Mouse (Mus musculus) central nervous system, embryonic 14 days (tissue): Measurements from ENCODE around the gene Terf2. TPM values are rescaled to one million over a fixed set of nuclear protein-coding genes. Genes with fewer than 3 reads are reported as not detected.

Experiments used
- polyA plus RNA-seq: library from polyadenylated mRNA; depleted of rRNA; stranded (reverse); fragments of >200 nt; gene quantifications from 2 replicates; pipeline ENCODE4 v1.2.3, GENCODE M21; 2012; rRNA removed

Gene Terf2
- polyA plus RNA-seq, result 49.5 and 52.6 TPM in 2 replicates

DNA sequence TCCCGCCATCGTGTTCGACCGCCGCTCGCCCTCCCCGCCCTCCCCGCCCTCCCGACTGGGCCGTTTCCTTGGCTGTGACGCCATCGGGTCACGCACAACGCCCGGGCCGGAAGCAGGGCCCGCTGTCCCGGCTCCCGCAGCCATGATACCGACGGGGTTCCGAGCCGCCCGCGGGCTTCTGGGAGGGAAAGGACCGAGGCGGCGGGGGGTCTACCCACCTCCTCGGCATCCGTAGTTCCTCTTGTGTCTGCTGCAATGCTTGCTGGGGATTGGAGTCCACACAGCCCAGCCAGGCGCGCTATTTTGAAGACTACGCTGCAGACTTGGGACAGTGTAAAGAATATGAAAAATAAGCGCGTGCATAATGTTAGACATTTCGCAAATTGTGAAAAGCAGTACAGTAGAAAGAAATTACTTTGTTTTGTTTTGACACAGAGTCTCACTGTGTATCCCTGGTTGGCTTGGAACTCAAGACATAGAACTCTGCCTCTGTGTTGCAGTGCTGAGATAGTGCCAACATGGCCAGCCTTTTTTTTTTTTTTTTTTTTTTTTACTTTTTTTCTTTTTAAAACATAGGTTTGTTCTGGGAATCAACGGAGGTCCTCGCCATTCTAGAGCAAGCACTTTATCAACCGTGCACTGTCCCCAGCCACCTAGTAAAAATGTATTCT is at the start of gene Terf2:
Gene Terf2 (minus strand): TSS at position 182 of the 671 bp plus-strand sequence.

DNA sequence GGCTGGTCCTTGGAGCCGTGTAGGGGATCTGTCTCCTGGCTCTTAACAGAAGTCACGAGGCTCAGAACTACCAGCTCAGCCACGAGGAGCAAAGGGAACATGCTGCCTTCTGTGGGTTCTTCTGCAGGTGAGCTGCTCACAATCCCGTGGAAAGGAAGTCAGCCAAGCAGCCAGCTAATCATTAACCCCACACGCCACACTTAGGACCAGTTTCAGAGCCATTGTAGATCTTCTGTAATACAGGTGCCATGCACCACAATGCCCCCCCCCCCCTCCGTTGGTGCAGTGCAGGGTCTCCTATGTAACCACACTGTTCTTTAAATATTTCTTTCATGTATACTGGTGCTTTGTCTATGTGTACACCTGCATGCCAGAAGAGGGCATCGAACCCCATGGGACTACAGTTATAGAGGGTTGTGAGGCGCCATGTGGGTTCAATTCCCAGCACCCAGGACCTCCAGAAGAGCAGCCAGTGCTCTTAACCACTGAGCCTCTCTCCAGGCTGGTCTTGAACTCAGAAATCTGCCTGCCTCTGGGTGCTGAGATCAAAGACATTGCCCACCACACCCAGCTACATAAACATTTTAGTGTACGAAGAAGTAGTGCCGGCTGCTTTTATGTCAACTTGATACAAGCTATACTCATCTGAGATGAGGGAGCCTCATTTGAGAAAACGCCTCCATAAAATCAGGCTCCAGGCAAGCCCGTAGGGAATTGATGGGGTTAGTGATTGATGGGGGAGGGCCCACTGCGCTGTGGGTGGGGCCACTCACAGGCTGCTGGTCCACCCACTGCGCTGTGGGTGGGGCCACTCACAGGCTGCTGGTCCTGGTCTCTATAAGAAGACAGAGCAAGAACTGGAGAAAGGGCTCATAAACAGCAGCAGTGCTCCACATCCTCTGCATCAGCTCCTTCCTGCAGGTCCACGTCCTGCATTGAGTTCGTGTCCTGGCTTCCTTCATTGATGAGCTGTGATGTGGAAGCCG is 30.5 kb downstream of the Terf2 start, which contains the start of gene Tmed6:
Gene Tmed6 (minus strand): TSS at position 134 of the 986 bp plus-strand sequence.

DNA sequence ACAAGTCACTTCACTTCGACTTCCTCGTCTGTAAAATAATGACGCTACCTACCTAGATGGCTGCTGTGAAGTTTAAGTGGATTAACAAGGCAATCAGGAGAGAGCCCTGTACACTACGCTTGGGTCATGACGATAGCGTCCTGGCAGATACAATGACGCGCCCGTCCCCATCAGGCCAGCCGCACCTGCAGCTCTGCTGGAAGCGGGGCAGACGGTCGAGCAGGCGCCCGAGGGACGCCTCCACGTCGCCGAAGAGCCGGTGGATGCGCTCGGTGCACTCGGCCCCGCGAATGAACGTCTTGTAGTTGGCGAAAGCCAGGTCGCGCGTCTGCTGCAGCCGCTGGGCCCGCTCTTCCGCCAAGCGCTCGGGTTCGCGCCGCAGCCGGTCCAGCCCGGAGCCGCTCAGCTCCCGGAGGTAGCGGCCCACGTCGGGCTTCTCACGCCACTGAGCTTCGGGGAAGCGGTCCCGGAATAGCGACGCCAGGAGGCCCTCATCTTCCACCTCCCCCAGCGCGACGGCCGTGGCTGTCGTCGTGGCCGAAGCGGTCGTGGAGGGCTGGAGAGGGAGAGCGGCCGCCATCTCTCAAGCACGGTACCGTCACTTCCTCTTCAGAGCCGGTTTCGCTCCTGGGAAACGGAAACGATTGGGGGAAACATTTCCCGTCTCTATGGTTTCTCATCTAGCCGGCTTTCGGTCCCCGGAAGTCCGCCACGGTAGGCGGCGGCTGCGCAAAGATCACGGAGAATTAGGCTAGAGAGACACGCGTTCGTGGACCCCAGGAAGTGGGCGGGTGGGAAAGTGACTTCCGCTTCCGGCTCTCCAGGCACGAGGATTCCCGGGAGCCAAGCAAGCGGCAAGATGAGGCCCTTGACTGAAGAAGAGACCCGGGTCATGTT is 40.0 kb downstream of the Terf2 start, which contains the start of the genes Cog8 and Nip7:
Gene Cog8 (minus strand): TSS at position 614 of the 897 bp plus-strand sequence.
Gene Nip7 (plus strand): TSS at position 802 of the 897 bp plus-strand sequence.

DNA sequence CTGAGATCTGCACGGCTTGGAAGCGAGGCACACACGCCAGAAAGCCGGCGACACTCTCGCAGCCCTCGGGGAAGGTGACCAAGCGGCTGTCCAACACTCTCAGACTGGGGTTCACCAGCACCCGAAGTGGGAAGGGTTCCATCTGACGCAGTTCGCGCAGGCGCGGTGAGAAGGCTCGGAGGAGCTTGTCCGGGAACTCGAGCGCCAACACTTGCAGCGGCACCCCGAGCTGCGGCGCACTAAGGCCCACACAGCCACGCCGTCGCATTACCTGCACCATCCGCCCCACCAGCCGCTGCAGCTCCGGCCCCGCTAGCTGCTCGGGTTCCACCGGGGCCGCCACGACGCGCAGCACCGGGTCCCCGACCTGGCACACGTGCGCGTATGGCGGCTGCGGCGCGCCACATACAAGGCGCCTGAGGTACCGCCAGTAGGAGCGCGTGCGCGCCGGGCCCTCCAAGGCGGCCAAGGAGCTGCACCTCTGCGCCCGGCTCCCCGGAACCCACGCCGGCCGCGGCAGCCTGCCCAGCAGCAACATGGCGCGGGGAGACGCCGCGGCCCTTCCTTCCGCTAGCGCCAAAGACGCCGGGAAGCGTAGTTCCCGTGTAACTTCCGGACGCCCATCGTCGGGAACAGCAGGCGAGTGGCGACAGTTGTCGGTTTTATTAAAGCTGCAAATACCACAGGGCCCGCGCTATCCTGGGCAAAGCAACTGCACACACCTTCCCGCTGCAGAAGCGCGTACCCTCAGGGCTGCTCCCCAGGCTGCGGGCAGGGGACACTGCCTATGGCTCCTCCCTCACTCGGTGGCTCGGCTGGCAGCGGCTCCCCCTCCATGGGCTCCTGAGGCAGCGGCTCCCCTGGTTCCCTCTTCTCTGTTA is 48.0 kb downstream of the Terf2 start, which contains the start of gene Pdf:
Gene Pdf (minus strand): TSS at position 554 of the 881 bp plus-strand sequence.

DNA sequence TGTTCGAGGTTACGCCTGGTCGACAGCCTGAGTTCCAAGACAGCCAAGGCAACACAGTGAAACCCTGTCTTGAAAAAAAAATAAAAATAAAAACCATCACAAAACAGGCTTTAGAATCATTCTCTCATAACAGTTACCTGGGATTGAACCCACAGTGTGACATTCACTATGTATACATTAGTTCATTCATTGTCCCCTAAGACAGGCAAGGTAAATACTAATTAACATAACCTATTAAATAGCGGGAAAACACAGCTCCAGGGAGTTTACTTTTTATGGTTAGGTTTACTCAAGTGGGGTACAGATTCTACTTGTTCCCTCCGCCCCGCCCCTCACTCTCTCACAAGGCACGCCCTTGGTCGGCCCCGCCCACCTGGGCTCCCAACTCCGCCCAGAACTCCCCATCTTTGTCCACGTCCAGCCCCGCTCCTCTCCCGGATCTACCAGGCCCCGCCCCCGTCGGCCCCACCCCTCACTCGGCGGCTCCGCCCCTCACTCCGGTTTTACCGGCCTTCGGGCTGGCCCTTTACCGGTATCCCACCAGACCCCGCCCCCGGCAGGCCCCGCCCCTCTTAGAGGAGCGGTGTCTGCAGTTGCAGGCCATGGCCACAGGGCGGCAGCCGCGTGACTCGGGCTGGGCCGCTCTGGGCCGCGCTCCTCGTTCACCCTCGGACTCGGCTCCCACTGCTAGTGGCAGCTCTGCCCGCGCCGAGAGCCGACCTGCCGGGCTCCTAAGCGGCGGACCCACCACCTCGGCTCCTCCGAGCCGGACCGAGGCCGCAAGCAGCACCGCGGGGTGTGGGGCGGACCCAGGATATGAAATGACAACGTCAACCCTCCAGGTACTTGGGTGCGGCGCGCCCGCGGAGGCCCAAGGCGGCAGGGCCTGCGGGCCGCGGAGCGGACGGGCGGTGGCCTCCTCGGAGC is 65.4 kb downstream of the Terf2 start, which contains the start of gene Vps4a:
Gene Vps4a (plus strand): TSS at position 573 of the 927 bp plus-strand sequence.

Other genes with a start within 250 kb of the Terf2 start
- 5.6 and 6.7 TPM in 2 replicates for gene Has3, start 226.3 kb downstream of the Terf2 start, polyA plus RNA-seq
- 36.3 and 38.3 TPM in 2 replicates for gene Utp4, start 202.9 kb downstream of the Terf2 start, polyA plus RNA-seq
- gene Sntb2, start 160.8 kb downstream of the Terf2 start, polyA plus RNA-seq, result 4.6 and 6.1 TPM in 2 replicates
- 88.0 and 91.0 TPM in 2 replicates for gene Vps4a, start 65.3 kb downstream of the Terf2 start, polyA plus RNA-seq
- 19.6 and 24.9 TPM in 2 replicates for gene Pdf, start 47.9 kb downstream of the Terf2 start, polyA plus RNA-seq
- gene Cog8, start 39.9 kb downstream of the Terf2 start, polyA plus RNA-seq, result 47.0 and 49.7 TPM in 2 replicates
- 116 and 148 TPM in 2 replicates for gene Nip7, start 39.7 kb downstream of the Terf2 start, polyA plus RNA-seq
- not detected in 2 replicates for gene Tmed6, start 30.9 kb downstream of the Terf2 start, polyA plus RNA-seq
- 79.0 and 89.8 TPM in 2 replicates for gene Cyb5b, start 54.1 kb upstream of the Terf2 start, polyA plus RNA-seq
- 34.9 and 42.2 TPM in 2 replicates for gene Nfat5, start 196.9 kb upstream of the Terf2 start, polyA plus RNA-seq